Mouse (Mus musculus): ENCODE data around the gene Tgm2.

DNA sequence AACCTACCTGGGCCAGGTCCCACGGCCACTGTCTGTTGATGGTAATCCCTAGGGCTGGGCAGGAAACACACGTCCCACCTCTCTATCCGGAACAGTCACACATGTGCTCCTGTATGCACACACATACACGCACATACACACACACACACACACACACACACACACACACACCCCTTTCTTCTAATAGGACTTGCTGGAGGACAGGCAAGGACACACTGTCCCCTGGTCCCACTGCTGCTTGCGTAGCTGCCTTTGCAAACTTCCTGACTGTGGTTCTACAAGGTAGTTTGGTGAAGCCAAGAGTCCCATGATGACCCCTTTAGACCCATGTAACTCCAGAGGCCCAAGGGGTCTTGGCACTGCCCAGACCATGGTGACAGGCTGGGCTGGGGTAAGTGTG, 5.6 kb downstream of the Tgm2 start:
- TF ChIP-seq CTCF (IDR thresholded peaks at IDR 0.05; ENCODE audit: low read depth, low read length) (no peak), TAL1 (conservative IDR thresholded peaks at IDR 0.05; ENCODE audit: low read depth, low read length) (no peak)

All from G1E (cell line).